Mouse (Mus musculus): ENCODE results near the gene Lrrc46. TPM values are rescaled to one million over a fixed set of nuclear protein-coding genes. Genes with fewer than 3 reads are reported as not detected.

Gene Lrrc46
- polyA plus RNA-seq, 1 experiment from 2014 or later: 5.4 TPM

DNA sequence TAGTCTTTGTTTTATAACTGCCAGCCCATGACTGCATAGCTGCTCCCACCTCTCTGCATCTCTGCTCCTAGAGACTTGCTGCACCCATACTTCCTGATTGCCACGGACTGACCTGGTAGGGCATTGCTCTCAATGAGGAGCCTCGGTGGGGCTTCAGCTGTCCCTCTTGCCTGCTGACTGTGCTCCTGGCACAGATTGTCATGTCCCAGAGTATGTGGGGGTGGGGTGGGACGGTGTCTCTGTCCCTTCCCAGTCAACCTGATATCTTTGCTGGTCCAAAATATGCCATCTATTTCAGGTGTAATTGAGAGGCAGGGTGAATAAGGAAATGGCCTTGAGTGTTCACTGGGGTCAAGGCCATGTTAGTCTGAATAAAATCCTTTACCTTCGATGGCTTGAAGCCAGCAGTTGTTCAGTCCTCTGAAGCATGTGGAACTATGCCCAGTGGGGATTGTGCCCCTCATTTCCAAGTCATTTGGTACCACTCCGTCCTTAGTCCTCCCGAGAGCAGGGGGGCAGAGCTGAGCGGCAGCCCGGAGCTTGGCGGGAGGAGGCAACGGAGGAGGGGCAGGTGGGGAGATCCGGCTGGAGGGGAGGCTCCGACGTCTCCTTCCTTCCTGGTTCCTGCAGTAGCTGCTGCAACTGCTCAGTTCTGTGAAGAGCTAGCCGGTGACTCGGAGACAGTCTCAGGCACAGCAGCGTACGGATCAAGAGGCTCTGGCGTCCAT lies 9.2 kb upstream of the Lrrc46 start, which contains the start of gene Osbpl7:
Gene Osbpl7, plus strand, starts transcription at position 413 of the 728 bp plus-strand sequence.
- POLR2A ChIA-PET: interaction anchor here (0.6 to 0.7 kb wide), 3 partner anchors 72 to 1423 kb away, joined by 3 to 4 read pairs (median 3); no protein-coding TSS in a partner anchor
- DNase-seq (ENCODE audit: low read depth, low spot score): no peak
- H3K27me3 ChIP-seq: no peaks in the 10 kb centered on the region
- in situ Hi-C loops (cut with MboI; ENCODE audit: low pct_unique_long_range_greater_than_20kb): no loop called here
- peak; percentile 53 for ATAC-seq
- CTCF ChIA-PET: interaction anchor here (0.9 to 1.0 kb wide), 2 partner anchors 9 to 21 kb away, joined by 3 to 4 read pairs; partner anchors contain the start of genes Lrrc46, Mrpl10 and Scrn2
- TF ChIP-seq CTCF (IDR thresholded peaks at IDR 0.05): no peak

GRCm38 (mm10) chr11:97049492-97050085 lies 8.4 kb upstream of the Lrrc46 start:
- POLR2A ChIA-PET: no interaction called here
- ATAC-seq (no peak), DNase-seq (ENCODE audit: low read depth, low spot score) (no peak)
- TF ChIP-seq CTCF (IDR thresholded peaks at IDR 0.05): no peak
- in situ Hi-C loops (cut with MboI; ENCODE audit: low pct_unique_long_range_greater_than_20kb): no loop called here
- CTCF ChIA-PET: no interaction called here
- H3K27me3 ChIP-seq: no peaks in the 10 kb centered on the region

- in situ Hi-C loops (cut with MboI; ENCODE audit: low pct_unique_long_range_greater_than_20kb): no loop called here
- no peak for DNase-seq (ENCODE audit: low read depth, low spot score)
- ChIA-PET POLR2A (interaction anchor here (0.6 kb wide), 1 partner anchor 1860 kb away, joined by 3 read pairs; no protein-coding TSS in a partner anchor), CTCF (no interaction called here)
- no peak for ATAC-seq
- no peak for TF ChIP-seq CTCF (IDR thresholded peaks at IDR 0.05)
- H3K27me3 ChIP-seq: no peaks in the 10 kb centered on the region
Measured at GRCm38 (mm10) chr11:97048090-97048650, 7.0 kb upstream of the Lrrc46 start.

DNA sequence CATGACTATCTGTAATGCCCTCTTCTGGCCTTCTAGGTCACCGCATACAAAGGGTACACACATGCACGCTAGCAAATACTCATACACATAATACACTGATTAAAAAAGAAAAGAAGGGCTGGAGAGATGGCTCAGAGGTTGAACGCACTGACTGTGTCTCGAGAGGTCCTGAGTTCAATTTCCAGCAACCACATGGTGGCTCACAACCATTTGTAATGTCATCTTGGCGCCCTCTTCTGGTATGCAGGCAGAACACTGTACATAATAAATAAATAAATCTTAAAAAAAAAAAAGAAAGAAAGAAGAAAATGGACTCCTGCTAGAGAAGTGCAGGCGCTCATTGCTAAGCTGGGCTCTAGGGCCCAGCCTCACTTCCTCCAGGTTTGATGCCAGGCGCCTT lies 4.7 kb upstream of the Lrrc46 start:
- no peak for DNase-seq (ENCODE audit: low read depth, low spot score)
- no peak for ATAC-seq
- ChIA-PET CTCF (interaction anchor here (0.9 to 1.9 kb wide), 5 partner anchors 13 to 173 kb away, joined by 3 to 5 read pairs (median 4); partner anchors contain the start of gene Scrn2), POLR2A (interaction anchor here (1.3 kb wide), 1 partner anchor 67 kb away, joined by 5 read pairs; no protein-coding TSS in a partner anchor)
- TF ChIP-seq CTCF (IDR thresholded peaks at IDR 0.05): no peak
- in situ Hi-C loops (cut with MboI; ENCODE audit: low pct_unique_long_range_greater_than_20kb): no loop called here
- H3K27me3 ChIP-seq: no peaks in the 10 kb centered on the region

DNA sequence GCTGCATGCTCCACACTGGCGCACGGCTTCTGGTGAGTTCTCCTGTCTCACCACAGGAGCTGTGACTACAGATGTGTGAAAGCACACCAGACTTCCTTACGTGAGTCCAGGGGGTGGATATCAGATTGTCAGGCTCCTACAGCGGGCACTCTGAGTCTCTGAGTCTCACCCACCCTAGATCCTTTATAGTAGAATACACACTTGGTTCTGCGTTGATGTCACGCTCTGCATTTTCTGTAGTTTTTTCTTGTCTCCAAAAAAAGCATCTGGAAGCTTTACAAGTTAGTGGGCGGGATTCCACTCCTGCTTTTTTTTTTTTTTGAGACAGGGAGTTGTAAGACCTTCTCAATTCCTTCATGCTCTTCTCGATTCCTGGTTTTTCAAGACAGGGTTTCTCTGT lies 3.7 kb upstream of the Lrrc46 start:
- in situ Hi-C loops (cut with MboI; ENCODE audit: low pct_unique_long_range_greater_than_20kb): no loop called here
- TF ChIP-seq CTCF (IDR thresholded peaks at IDR 0.05): no peak
- ChIA-PET CTCF (interaction anchor here (1.1 to 1.9 kb wide), 4 partner anchors 14 to 62 kb away, joined by 3 to 5 read pairs (median 4); partner anchors contain the start of genes Scrn2 and Sp2), POLR2A (no interaction called here)
- DNase-seq (ENCODE audit: low read depth, low spot score): no peak
- no peak for ATAC-seq
- H3K27me3 ChIP-seq: no peaks in the 10 kb centered on the region

GRCm38 (mm10) chr11:97040301-97041021 lies 746 bp downstream of the Lrrc46 start:
- no peak for DNase-seq (ENCODE audit: low read depth, low spot score)
- no peak for ATAC-seq
- no peaks in the 10 kb centered on the region for H3K27me3 ChIP-seq
- TF ChIP-seq CTCF (IDR thresholded peaks at IDR 0.05): no peak
- in situ Hi-C loops (cut with MboI; ENCODE audit: low pct_unique_long_range_greater_than_20kb): no loop called here
- CTCF ChIA-PET: interaction anchor here (1.0 to 2.0 kb wide), 4 partner anchors 9 to 14 kb away, joined by 3 to 9 read pairs (median 3); partner anchors contain the start of genes Osbpl7 and Scrn2
- POLR2A ChIA-PET: interaction anchor here (0.8 kb wide), 1 partner anchor 11 kb away, joined by 3 read pairs; the partner anchor contains the start of gene Scrn2

DNA sequence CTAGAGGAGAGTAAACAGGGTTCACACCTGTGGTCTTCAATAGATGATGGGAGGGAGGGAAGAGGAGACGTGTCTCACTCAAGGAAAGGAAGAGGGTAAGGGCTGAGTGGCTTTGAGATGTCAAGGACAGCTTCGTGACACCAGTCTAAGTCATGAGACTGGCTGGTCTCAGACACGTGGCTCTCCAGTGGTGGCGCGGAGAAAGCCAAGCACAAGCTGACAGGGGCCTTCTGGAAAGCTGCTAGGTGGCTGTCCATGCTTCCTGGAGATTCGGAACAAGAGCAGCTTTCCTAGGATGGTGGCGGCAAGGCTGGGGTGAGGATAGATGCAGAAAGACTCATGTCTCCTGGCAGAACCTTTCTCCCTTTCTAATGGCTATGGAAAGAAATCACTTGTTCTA lies 2.3 kb downstream of the Lrrc46 start:
- TF ChIP-seq CTCF (IDR thresholded peaks at IDR 0.05): no peak
- ChIA-PET CTCF (interaction anchor here (1.1 kb wide), 1 partner anchor 9 kb away, joined by 3 read pairs; the partner anchor contains the start of gene Scrn2), POLR2A (no interaction called here)
- no peak for DNase-seq (ENCODE audit: low read depth, low spot score)
- in situ Hi-C loops (cut with MboI; ENCODE audit: low pct_unique_long_range_greater_than_20kb): no loop called here
- ATAC-seq: no peak
- no peaks in the 10 kb centered on the region for H3K27me3 ChIP-seq

DNA sequence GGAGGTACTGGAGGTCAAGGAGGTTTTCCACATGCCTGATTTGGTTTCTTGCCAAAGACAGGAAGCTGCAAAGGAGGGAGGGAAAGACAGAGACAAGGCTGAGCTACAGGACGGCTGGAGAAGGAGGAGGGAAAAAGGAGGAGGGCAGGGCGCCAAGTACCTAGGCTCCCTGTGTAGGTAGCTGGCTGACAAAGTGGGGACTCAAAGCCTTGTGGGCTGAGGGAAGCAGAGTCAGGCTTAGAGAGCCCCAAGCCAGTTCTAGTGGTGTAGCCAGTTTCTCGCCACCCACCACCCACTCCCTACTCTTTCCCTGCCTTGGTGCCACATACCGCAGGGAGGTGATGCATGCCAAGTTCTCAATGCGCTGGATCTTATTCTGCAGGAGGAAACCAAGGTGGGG lies 5.1 kb downstream of the Lrrc46 start:
- ChIA-PET POLR2A (interaction anchor here (0.6 kb wide), 1 partner anchor 962 kb away, joined by 3 read pairs; no protein-coding TSS in a partner anchor), CTCF (interaction anchor here (0.6 to 1.4 kb wide), 3 partner anchors 9 to 11 kb away, joined by 3 read pairs; no protein-coding TSS in a partner anchor)
- DNase-seq (ENCODE audit: low read depth, low spot score): no peak
- H3K27me3 ChIP-seq: no peaks in the 10 kb centered on the region
- peak; percentile 29 for ATAC-seq
- no peak for TF ChIP-seq CTCF (IDR thresholded peaks at IDR 0.05)
- in situ Hi-C loops (cut with MboI; ENCODE audit: low pct_unique_long_range_greater_than_20kb): no loop called here

- DNase-seq (ENCODE audit: low read depth, low spot score): no peak
- no peaks in the 10 kb centered on the region for H3K27me3 ChIP-seq
- CTCF ChIA-PET: no interaction called here
- no peak for ATAC-seq
- POLR2A ChIA-PET: no interaction called here
- no peak for TF ChIP-seq CTCF (IDR thresholded peaks at IDR 0.05)
- in situ Hi-C loops (cut with MboI; ENCODE audit: low pct_unique_long_range_greater_than_20kb): no loop called here
Measured at GRCm38 (mm10) chr11:97033781-97034180, 7.4 kb downstream of the Lrrc46 start.

DNA sequence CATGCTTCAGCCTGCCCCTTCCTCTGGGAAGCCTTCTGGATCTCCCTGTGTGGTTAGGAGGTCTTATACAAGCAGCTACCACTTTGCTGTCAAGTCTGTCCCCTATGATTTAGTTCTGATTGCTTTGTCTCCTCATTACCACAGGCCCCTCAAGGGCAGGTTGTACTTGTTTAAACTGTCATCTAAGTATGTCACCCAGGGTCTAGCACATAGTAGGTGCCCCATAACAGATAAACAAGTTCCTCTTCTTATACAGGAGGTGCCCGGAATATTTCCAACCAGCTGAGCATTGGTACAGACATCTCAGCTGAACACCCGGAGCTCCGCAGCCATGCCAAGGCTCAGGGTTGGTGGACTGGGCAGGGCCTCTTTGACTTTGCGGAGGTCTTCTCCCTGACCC lies 8.7 kb downstream of the Lrrc46 start:
- POLR2A ChIA-PET: no interaction called here
- CTCF ChIA-PET: interaction anchor here (1.0 kb wide), 2 partner anchors 8 to 51 kb away, joined by 3 read pairs; no protein-coding TSS in a partner anchor
- no peak for ATAC-seq

More for the DNA sequence above, 8.7 kb downstream of the Lrrc46 start:
- in situ Hi-C loops (cut with MboI; ENCODE audit: low pct_unique_long_range_greater_than_20kb): no loop called here
- DNase-seq (ENCODE audit: low read depth, low spot score): no peak
- no peaks in the 10 kb centered on the region for H3K27me3 ChIP-seq
- TF ChIP-seq CTCF (IDR thresholded peaks at IDR 0.05): no peak

Measured in Patski (cell line).